Mouse (Mus musculus) midbrain, embryonic 16.5 days (tissue): ENCODE data around the gene Atp2b1. TPM values are rescaled to one million over a fixed set of nuclear protein-coding genes. Genes with fewer than 3 reads are reported as not detected.

Source experiments
- ATAC-seq: fragments of 200-750 bp; cut with Nextera tagmentation; 2 replicates; pipeline ENCODE4 v1.8.0; 2017; ENCODE audit warnings: moderate TSS enrichment
- H3K27ac ChIP-seq: fragments of 300-500 bp; sonication (generic); 2 replicates; pipeline ENCODE4 v1.5.1; 2014; ENCODE audit warnings: mild to moderate bottlenecking, low read length, mixed read lengths
- H3K27me3 ChIP-seq: fragments of 300-500 bp; sonication (generic); 2 replicates; pipeline ENCODE4 v1.6.1; 2014; ENCODE audit warnings: low read depth, low read length, mixed read lengths; ENCODE audit not compliant: control insufficient read depth, insufficient read depth
- H3K36me3 ChIP-seq: fragments of 300-500 bp; sonication (generic); 2 replicates; pipeline ENCODE4 v1.6.1; 2014; ENCODE audit warnings: mild to moderate bottlenecking, low read length, moderate library complexity, mixed read lengths; ENCODE audit not compliant: control insufficient read depth, insufficient read depth
- H3K4me1 ChIP-seq: fragments of 300-500 bp; sonication (generic); 2 replicates; pipeline ENCODE4 v1.6.1; 2014; ENCODE audit warnings: mild to moderate bottlenecking, low read length, mixed read lengths; ENCODE audit not compliant: control insufficient read depth, insufficient read depth
- H3K4me2 ChIP-seq: fragments of 300-500 bp; sonication (generic); 2 replicates; pipeline ENCODE4 v1.6.1; 2014; ENCODE audit warnings: mild to moderate bottlenecking, low read length, mixed read lengths
- H3K4me3 ChIP-seq: fragments of 300-500 bp; sonication (generic); 2 replicates; pipeline ENCODE4 v1.5.1; 2014; ENCODE audit warnings: low read depth, mild to moderate bottlenecking, low read length, moderate library complexity, mixed read lengths
- H3K9ac ChIP-seq: fragments of 300-500 bp; sonication (generic); 2 replicates; pipeline ENCODE4 v1.6.1; 2014; ENCODE audit warnings: low read depth, low read length, mixed read lengths
- H3K9me3 ChIP-seq: fragments of 300-500 bp; sonication (generic); replicated peaks from 2 replicates; pipeline ENCODE4 v1.6.1; 2014; ENCODE audit warnings: mild to moderate bottlenecking, low read length, mixed read lengths; ENCODE audit not compliant: control insufficient read depth, poor library complexity, severe bottlenecking
- WGBS: fragments of 180-500 bp; shearing (Covaris S2); extraction: QIAGEN DNeasy Blood & Tissue Kit; methylation state at CpG from one replicate; pipeline ENCODE4 v1.1.7; 2014; 5-methylcytosine and 5-hydroxymethylcytosine counted together
- polyA plus RNA-seq: library from polyadenylated mRNA; unstranded; fragments of >200 nt; fragmentation: Nextera tagmentation; extraction: Ambion mirVana; gene quantifications from 2 replicates; pipeline ENCODE4 v1.2.1, GENCODE M21; 2015

Atp2b1 gene
- polyA plus RNA-seq, 1 experiment from 2014 or later, result 246 TPM

- 97% methylated on average over 4 of the region's 4 CpGs for WGBS
- peaks cover 3% of the 10 kb centered on the region; the same call in 1 of the 2 replicates for H3K4me1 ChIP-seq
- no peak overlapping the region for H3K4me3 ChIP-seq
- no peak overlapping the region for H3K4me2 ChIP-seq
- no peaks in the 10 kb centered on the region for H3K9me3 ChIP-seq
- no peak overlapping the region for H3K27ac ChIP-seq
- H3K27me3 ChIP-seq, result no peaks in the 10 kb centered on the region
- H3K9ac ChIP-seq, result no peak overlapping the region
- no peaks in the 10 kb centered on the region for H3K36me3 ChIP-seq
- no peak for ATAC-seq
Observed at GRCm38 (mm10) chr10:98940137-98940536, 25.9 kb downstream of the Atp2b1 start.

DNA sequence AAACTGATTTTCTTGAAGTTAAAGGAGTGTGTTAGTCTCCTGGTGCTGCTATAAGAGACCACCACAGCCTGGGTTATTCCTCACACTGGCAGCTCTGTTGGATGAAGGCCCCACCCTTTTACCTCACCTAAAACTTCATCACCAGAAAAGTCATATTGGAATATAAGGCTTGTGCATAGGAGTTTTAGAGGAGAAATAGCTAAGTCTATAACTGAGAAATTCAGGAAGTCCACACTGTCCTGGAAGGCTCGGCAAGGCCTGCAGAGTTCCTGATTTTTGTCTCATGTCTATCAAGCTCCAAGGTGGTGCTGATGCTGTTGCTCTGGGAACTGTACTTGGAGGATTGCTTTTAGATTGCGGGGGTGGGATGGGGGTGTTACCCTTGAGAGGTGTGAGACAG, 26.6 kb downstream of the Atp2b1 start:
- Histone ChIP-seq H3K4me1 (peaks cover 3% of the 10 kb centered on the region; the same call in 1 of the 2 replicates), H3K4me2 (no peak overlapping the region), H3K9ac (no peak overlapping the region), H3K36me3 (no peaks in the 10 kb centered on the region), H3K27me3 (no peaks in the 10 kb centered on the region), H3K4me3 (no peak overlapping the region), H3K9me3 (no peaks in the 10 kb centered on the region), H3K27ac (no peak overlapping the region)
- WGBS, result 95% methylated on average over 2 of the region's 2 CpGs
- ATAC-seq, result no peak

GRCm38 (mm10) chr10:98941991-98942390, 27.8 kb downstream of the Atp2b1 start:
- peaks cover 3% of the 10 kb centered on the region for H3K4me1 ChIP-seq
- H3K4me2 ChIP-seq, result no peak overlapping the region
- H3K4me3 ChIP-seq, result no peak overlapping the region
- ATAC-seq, result no peak
- H3K27me3 ChIP-seq, result no peaks in the 10 kb centered on the region
- no peak overlapping the region for H3K9ac ChIP-seq
- no peak overlapping the region for H3K27ac ChIP-seq
- no peaks in the 10 kb centered on the region for H3K9me3 ChIP-seq
- H3K36me3 ChIP-seq, result no peaks in the 10 kb centered on the region
- WGBS, result 74% methylated on average over 6 of the region's 6 CpGs

- H3K4me1 ChIP-seq, result peaks cover 7% of the 10 kb centered on the region
- no peak for ATAC-seq
Observed at GRCm38 (mm10) chr10:98942999-98943398, 28.8 kb downstream of the Atp2b1 start.

GRCm38 (mm10) chr10:98943894-98944293, 29.7 kb downstream of the Atp2b1 start:
- ATAC-seq, result no peak
- no peaks in the 10 kb centered on the region for H3K9me3 ChIP-seq
- WGBS, result 50% methylated on average over 8 of the region's 8 CpGs

More at GRCm38 (mm10) chr10:98942999-98943398, 28.8 kb downstream of the Atp2b1 start:
- Histone ChIP-seq H3K36me3 (no peaks in the 10 kb centered on the region), H3K4me3 (no peak overlapping the region), H3K27me3 (no peaks in the 10 kb centered on the region), H3K9ac (no peak overlapping the region), H3K4me2 (no peak overlapping the region), H3K9me3 (no peaks in the 10 kb centered on the region), H3K27ac (no peak overlapping the region)
- 81% methylated on average over 8 of the region's 8 CpGs for WGBS

GRCm38 (mm10) chr10:98946031-98946791, 32.0 kb downstream of the Atp2b1 start:
- ATAC-seq, result no peak
- Histone ChIP-seq H3K4me3 (no peak overlapping the region), H3K9ac (no peak overlapping the region), H3K4me1 (peaks cover 8% of the 10 kb centered on the region), H3K36me3 (no peaks in the 10 kb centered on the region), H3K4me2 (no peak overlapping the region), H3K27ac (no peak overlapping the region), H3K9me3 (no peaks in the 10 kb centered on the region), H3K27me3 (no peaks in the 10 kb centered on the region)
- 69% methylated on average over 9 of the region's 9 CpGs for WGBS

More at GRCm38 (mm10) chr10:98943894-98944293, 29.7 kb downstream of the Atp2b1 start:
- Histone ChIP-seq H3K4me3 (no peak overlapping the region), H3K36me3 (no peaks in the 10 kb centered on the region), H3K27me3 (no peaks in the 10 kb centered on the region), H3K9ac (no peak overlapping the region), H3K27ac (no peak overlapping the region), H3K4me2 (no peak overlapping the region), H3K4me1 (peaks cover 8% of the 10 kb centered on the region)

DNA sequence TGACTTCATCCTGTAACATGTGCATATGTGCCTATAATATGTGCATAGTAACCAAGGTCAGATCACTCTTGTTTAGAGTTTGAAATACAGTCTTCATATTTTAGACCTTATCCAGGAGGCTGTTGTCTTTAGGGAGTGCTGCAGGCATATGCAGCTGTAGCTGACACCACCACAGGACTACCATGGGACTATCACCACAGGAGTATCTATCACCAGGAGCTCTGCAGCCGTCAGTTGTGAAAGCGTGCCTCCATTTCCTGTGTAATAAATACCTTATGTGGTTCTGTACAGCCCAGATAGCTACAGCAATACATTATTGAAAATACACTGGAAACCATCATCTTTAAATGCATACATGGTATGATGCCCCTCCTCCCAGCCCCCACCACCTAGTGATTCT, 33.0 kb downstream of the Atp2b1 start:
- no peak overlapping the region for H3K27ac ChIP-seq
- no peaks in the 10 kb centered on the region for H3K27me3 ChIP-seq
- no peaks in the 10 kb centered on the region for H3K9me3 ChIP-seq
- ATAC-seq, result no peak
- WGBS, result 64% methylated on average over 2 of the region's 2 CpGs
- no peak overlapping the region for H3K4me2 ChIP-seq
- H3K9ac ChIP-seq, result no peak overlapping the region
- no peaks in the 10 kb centered on the region for H3K36me3 ChIP-seq
- no peak overlapping the region for H3K4me3 ChIP-seq
- peaks cover 5% of the 10 kb centered on the region for H3K4me1 ChIP-seq

GRCm38 (mm10) chr10:98948096-98948495, 33.9 kb downstream of the Atp2b1 start:
- no peak overlapping the region for H3K9ac ChIP-seq
- 69% methylated on average over 5 of the region's 5 CpGs for WGBS
- no peak overlapping the region for H3K27ac ChIP-seq
- no peak for ATAC-seq
- H3K36me3 ChIP-seq, result no peaks in the 10 kb centered on the region
- no peak overlapping the region for H3K4me3 ChIP-seq
- peaks cover 5% of the 10 kb centered on the region for H3K4me1 ChIP-seq
- no peaks in the 10 kb centered on the region for H3K27me3 ChIP-seq
- no peak overlapping the region for H3K4me2 ChIP-seq
- no peaks in the 10 kb centered on the region for H3K9me3 ChIP-seq

GRCm38 (mm10) chr10:98949750-98950149, 35.5 kb downstream of the Atp2b1 start:
- Histone ChIP-seq H3K4me1 (peaks cover 5% of the 10 kb centered on the region), H3K9ac (no peak overlapping the region), H3K4me2 (no peak overlapping the region), H3K27ac (no peak overlapping the region), H3K4me3 (no peak overlapping the region), H3K36me3 (no peaks in the 10 kb centered on the region), H3K9me3 (no peaks in the 10 kb centered on the region), H3K27me3 (no peaks in the 10 kb centered on the region)
- 76% methylated on average over 1 of the region's 1 CpGs for WGBS
- ATAC-seq, result no peak
